Mouse (Mus musculus) kidney, adult 9 months (tissue): ENCODE data around the gene 1700001P01Rik.
A peak's percentile ranks its signal among the peaks of the same experiment; 100 is the strongest.

Experiments used
- DNase-seq: peaks from one replicate; pipeline ENCODE4 v3.0.0; 2022

1700001P01Rik gene

DNA sequence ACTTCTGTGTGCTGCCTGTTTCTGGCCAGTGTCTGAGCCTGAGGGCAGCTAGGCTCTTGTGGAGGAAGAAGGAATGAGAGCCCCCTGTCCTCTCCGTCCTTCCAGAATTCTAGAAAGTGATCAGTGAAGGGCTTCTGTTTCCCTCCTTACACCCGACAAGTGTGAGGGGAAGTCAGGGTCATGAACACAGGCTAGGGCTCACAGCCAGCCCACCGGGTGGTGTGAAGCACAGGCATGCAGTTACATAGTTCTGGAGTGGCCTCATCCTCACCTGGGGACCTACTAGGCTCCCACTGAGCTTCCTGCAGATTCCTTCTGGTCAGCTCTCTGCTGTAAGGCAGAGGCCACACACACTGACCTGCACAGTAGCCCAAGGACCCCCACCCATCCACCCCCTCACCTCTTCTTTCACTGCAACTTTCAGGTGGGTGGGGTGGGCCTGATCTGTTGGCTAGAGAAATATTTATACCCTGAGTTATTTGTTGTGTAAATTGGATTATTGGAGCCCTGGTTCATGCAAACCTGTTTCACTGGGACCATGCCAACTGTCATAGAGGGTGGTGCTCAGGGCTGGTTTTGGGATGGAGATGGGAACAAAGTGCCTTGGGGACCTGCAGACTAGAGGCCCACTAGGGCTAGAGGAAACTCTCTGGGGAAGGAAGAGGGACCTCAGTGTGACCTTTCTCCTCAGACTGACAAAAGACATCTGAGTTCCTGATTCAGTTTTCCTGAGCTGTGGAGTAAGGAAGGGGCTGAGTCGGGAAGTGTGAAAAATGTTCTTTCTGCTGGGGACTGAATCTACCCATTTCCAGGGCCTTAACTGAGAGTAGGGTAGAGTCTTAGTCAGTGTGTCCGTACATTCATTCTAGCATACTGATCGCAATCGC is 33.8 kb upstream of the 1700001P01Rik start:
- DNase-seq = peak; percentile 50

DNA sequence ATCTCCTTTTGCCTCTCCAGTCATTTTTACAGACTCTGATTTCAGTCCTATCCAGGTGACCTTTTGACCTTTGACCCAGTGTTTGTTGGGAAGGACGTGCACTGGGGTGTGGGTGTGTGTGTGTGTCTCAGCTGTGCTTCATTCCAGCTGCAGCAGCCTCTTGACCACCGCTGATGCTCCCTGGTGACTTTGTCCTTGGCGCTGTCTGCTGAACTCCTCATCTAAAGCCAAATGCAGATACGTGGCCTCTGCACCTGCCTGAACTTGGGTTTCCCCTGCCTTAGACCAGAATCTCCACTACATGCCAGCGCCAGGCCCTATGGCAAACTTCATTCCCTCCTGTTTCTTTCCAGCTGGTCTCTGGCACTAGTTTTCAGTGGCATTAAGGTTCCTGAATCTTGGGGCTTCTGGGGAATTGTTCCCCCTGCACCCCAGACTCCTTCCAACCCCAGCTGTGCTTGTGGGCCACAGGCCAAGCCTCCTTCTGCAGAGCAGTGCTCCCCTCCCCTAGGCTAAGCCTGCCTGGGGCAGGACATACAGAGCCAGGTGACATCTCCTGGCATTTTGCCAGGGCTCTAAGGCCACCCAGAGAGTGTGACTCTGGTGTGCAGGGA is 33.0 kb upstream of the 1700001P01Rik start:
- peak; percentile 72 for DNase-seq

DNA sequence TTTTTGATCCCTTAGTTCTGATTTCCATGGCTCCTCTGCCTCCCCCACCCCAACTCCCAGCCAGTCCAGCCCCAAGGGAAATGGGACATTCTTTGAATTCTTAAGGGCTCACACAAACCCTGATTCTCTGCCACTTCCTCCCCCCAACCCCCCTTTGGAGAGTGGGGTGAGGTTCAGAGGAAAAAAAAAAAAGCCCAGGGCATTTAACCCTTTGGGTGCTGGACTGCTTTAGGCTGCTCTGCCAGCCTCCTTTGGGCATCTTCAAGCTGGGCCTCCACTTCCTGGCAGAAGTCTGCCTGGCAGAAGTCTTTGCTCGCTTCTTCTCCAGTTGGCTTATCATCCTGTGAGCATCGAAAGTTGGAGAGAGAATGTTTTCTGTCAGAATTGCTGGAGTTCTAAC is 32.4 kb upstream of the 1700001P01Rik start:
- DNase-seq = peak; percentile 74

DNA sequence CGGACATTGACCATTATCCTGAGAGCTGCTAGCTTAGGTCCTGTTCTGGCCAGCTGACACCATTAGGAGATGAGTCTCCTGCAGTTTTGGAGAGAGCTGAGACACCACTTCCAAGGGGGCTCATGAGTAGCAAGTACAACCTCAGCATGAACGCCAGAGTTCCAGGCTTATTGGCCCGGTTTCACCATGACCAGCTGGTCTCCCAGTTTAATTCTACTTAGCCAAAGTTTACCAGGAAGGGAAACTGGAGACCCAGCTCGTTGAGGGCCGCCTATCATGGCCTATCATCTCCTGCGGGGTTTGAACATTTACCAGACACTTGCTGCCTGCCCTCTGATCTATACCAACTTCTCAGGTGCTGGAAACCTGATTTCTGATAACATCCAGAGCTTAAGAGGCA is 31.9 kb upstream of the 1700001P01Rik start:
- DNase-seq = peak; percentile 40

DNA sequence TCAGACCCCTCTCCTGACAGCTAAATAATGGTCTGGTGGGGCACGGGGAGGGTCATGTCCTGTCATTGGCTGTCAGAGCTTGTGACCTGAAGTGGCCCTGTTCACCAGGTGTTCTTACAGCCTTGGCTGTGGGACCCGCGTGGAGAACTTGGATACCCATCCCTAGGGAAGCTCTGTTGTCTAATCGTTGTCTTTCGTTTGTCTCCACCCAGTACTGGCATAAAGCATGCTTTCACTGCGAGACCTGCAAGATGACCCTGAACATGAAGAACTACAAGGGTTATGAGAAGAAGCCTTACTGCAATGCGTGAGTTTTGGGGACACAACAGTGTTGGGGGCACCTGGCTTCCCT is 30.9 kb upstream of the 1700001P01Rik start:
- peak; percentile 18 for DNase-seq

DNA sequence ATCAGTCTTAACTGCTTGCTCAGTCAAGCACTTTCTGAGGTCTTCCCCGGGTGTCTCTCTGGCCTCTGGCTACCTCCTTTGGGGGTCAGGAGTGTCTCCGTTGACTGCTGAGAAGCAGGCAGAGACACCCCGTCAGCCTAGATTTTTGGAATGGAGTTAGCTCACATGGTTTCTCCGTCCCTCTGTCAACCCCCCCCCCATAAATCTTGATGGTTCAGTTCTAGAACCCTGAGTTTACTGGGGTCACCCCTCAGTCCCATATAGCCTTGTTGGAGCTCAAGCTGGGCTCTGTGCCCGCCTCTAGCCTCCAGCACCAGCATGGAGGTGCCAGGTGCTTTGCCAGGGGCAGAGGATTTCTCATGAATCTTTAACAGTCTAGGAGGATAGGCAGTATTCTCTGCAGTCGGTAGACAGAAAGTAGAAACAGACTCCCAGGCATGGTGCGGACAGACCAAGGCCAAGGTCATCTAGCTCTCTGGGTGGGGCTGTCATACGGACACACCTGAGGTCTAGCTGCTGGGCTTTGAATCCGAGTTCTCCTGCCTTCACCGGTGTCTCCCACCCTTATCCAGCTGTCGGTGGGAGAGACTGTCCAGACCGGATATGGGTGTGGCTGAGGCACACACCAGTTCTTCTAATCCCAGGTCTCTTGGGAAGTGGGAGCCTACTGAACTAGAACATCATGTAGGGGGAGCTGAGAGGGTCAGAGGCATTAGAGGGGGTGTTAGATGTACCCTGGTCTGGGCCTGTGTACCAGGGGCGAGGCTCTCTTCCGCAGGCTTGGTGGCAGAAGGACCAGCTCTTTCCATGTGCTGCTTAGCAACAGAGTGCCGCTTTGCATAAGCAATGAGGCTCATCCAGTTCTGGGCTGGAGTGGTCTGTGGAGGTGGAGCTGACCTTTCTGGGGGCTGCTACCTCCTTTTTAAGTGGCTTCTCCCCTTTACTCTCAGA is 30.2 kb upstream of the 1700001P01Rik start:
- peak; percentile 52 for DNase-seq

DNA sequence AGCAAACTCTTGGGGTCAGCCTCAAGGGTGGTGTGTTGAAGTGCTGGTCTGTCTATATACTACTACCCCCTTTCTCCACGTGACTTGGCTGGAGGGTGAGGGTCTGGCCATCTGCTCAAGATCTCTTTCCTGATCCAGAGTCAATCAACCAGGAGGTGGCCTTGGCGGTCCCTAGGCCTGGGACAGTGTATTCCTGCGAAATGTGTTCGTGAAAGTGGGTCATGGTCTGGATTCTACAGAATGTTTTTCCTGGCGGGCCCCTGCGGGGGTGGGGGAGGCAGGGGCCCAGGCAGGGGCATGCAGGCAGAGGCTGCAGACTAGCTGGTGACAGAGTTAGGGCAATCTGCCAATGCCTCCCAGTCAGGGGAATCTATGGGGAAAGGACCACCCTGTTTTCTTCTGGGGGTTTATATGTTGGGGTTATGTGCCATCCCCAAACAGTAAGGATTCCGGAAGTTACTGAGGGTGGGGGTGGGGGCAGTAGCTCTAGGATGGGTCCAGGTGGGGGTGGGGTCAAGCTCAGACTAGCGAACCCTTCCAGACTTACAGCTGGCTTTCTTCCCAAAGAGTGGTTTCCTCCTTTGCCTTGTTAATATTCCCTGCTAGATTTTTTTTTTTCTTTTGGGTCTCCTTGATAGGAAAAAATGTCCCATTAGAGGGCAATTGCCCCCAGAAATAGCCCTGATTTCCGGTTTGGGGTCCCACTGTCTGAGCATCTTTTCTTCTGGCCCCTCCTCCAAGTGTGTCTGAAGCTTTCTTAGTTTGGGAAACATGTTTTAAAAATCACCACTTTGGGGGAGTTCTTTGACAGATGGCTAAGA is 29.3 kb upstream of the 1700001P01Rik start:
- no peak for DNase-seq

DNA sequence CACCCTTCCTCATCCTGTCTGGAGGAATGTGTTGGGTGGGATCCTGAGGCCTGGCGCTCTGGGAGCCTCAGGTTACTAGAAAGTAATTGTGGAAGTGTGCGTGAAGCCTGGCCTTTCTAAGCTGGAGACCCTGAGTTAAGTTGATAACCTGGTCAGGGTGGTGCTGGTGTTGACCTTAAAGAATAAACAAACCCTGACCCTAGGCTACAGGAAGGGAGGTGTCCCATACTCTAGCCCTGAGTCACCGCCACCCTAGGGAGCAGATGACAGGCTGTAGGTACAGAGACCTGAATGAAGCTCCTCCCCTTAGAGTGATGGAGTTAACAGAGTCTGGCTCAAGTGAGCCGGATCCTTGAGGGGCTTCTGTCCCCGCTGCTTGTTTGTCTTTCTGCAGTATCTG is 28.1 kb upstream of the 1700001P01Rik start:
- no peak for DNase-seq

DNA sequence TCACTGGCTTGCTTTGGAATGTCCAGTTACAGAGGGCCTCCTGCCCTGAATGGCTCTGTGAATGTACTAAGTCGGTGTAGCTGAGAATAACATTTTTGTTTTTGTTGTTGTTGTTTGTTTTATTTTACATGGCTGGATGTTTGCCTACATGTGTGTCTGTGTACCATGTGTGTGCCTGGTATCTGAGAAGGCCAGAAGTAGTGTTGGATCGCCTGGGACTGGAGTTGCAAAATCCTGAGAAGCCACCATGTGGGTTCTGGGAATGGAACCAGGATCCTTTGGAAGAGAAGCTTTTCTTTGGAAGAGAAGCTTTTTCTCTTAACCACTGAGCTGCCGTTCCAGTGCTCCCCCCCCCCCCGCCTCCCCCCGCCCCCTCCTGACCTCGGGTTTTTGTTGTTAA is 26.8 kb upstream of the 1700001P01Rik start:
- no peak for DNase-seq

DNA sequence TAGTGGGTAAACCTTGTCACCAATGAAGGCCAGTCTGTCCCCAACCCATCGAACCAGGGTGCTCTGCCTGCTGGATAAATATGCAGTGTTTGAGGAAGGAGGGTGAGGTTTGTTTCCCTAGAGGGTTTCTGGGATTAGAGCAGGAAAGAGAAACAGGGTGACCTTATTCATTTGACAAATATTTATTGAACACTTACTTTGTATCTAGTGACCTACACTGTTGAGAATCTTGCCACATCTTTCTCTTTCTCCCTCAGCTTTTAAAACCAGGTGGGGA is 26.4 kb upstream of the 1700001P01Rik start:
- no peak for DNase-seq

DNA sequence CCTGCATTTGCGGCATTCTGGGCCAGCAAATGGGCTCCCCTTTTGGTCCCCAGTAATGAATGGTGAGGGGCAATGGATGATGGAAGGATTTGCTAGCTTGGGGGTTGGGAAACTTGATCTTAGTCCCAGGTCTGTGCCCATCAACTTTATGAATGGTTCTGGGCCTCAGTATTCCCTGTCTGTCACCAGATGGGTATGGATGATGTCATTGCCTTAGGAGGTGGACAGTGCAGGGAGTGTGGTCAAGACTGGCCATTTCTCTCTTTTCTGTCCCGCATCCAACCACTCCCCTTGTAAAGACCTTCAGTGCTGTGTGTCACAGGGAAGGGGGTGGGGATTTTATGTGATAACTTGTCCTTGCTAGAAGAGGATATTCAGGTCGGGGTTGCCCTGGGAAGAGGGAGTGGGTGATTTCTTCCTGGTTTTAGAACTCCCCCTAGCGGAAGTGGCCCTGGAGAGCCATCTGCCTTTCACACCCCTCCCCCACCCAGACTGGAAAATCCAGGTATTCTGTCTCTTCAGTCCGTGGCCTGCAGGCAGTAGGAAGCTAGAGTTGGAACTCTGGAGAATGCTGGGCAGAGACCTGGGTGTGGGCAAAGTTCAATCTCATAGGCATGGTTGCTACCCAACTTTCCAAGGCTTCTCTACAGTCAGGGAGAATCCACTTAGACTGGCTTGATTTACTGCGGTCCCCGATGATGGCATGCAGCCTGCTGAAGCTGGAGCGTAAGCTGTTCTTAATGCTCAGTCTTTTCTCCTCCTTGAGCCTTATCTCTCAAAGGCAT is 25.9 kb upstream of the 1700001P01Rik start:
- peak; percentile 87 for DNase-seq

DNA sequence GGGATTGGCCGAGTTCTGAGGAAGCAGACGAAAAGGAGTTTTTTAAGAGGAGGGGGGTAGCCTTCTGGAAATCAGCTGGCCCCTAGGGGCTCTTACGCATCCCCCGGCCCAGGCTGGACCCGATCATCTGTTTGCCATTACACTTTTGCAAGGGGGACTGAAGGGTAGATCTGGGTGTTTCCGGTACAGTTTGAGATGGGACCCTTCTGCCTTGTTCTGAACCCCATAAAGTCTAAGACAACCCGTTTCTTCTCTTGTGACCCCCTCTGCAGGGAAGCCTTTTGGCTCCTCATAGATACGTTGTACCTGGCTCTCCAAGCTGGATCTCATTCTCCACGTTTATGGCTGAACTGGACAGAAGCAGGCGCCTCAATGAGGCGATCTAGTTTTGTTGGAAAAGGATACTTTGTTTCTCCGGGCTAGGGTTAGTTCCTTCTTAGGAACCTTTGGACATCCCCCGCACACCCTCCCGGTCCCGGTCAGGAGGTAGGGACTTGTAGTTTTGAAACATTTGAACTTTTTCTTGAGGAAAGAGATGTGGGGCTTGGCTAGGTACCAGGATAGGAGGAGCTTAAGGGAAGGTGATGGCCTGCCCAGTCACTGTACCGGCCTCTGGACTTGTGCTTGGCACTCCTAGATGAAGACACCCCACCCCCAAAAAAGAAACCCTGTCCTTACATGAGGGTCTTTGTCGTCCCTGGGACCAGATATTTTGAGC is 25.1 kb upstream of the 1700001P01Rik start:
- DNase-seq = peak; percentile 94

DNA sequence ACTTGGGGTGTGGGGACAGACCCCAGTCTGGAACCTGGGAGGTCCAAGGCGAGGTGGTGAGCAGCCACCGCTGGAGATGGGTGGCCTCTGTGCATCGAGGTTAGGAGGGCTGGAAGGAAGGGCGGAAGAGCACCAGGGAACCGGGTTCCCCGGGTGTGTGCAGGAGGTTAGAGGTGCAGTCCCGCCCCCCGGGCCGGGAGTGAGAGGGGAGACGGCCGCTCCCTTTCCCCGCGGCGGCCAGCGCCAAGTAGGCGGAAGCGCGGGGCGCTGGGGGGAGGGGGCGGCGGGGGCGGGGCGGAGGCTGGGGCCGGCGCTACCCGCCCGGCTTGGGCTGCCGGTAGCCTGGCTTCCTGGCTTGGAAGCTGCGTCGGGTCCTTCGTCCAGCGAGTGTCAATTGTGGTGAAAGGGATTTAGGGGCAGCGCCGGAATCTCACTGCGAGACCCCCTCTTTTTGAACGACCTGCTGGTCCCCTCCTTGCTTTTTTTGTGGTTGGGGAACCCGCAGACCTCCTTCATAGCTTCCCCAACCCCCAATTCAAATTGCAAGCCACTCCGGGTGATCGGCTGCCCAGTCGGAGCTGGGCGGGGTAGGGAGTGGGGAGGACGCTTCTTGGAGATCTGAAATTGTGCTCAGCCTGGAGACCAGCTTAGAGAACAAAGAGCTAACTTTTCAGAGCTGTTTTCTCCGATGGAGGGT is 24.4 kb upstream of the 1700001P01Rik start:
- peak; percentile 85 for DNase-seq

DNA sequence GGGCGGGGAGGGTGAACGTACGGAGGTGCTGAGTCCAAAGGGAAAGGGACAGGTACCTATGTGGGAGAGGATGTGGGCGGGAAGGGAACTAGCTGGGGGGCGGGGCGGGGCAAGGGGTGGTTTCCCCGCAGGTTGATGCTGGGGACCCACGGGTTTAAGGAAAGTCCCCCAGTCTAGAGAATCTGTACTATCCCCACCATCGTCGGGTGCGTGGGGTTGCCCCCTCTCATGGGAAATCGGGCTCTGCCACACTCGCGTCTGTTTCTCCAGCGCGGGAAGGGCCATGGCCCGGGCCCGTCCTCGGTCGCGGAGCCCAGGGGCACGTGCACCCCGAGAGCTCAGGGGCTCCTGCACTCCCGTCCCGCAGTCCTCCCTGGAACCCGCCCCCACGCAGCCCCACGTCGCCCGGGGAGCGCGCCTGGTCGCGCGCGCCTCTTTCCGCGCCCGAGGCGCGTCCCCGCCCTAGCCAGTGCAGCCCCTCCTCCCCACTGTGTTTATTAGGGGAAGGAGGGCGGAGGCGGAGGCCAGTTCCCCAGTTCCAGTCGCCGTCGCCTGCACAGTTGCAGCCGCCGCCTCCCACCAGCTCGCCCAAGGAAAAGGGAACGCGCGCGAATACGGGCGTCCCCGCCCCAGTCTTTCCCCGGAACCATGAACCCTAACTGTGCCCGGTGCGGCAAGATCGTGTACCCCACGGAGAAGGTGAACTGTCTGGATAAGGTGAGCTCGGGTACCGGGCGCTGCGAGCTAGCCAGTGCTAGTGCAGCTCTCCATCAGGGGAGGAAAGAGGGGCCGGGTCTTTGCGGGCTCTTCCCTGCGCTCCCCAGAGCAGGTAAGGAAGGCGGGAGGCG is 23.7 kb upstream of the 1700001P01Rik start:
- peak; percentile 89 for DNase-seq

DNA sequence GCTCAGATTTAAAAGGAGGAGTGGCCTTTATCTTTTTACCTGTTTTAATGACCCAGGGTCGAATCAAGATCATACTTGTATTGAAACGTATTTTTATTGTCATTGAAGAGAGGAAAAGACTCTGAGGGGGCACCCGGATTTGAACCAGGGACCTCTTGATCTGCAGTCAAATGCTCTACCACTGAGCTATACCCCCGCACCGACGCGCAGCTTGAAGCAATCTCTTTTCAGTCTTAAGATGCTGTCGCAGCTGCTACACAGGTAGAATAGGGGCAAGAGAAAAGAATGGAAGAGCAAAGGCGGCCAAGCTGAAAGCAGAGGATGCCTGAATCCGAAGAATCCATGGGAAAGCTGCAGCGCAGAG is 23.0 kb upstream of the 1700001P01Rik start, which contains the start of gene Lasp1:
Gene Lasp1, plus strand, starts transcription at position 219 of the 364 bp plus-strand sequence.
- DNase-seq = peak; percentile 90

DNA sequence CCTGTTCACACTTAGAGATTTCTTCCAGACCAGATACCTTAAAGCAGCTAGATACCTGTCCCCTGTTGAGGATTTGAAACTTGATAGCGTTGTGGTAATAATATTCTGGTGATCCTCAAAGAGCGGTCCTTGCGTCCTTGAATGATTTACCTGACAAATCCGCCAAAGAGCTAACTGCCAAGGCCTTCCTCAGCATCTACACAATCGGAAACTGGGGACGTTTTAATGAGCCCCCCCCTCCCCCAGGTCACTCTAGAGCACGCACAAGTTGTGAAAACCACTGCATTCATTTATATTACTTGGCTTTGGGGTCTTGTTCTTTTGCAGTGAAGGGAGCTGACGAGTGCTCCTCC is 22.3 kb upstream of the 1700001P01Rik start:
- DNase-seq = no peak

DNA sequence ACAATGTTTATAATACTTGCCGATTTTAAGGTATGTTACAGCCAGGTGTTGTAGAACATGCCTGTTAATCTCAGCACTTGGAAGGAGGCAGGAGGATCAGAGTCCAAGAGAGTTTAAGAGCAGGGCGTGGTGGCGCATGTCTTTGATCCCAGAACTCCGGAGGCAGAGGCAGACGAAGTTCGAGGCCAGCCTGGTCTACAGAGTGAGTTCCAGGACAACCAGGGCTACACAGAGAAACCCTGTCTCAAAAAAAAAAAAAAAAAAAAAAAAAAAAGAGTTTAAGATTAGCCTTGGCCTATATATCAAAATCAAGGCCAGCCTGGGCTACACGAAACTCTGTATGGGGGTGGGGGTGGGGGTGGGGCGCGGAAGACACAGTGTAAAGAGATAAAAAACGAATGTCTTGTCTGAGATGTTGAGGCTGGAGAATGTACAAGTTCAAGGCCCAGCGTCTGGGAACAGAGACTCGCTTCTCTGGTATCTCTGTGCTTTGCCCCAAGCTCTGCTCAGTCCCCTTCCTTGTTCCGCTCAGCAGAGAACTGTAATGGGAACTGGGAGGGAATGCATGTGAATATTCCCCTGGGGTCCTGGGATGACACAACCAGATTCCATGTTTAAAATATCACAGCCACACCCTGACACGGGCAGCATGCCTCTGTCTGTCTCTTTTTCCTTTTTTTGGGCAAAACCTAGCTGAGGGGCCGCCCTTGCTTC is 21.8 kb upstream of the 1700001P01Rik start:
- DNase-seq = no peak

DNA sequence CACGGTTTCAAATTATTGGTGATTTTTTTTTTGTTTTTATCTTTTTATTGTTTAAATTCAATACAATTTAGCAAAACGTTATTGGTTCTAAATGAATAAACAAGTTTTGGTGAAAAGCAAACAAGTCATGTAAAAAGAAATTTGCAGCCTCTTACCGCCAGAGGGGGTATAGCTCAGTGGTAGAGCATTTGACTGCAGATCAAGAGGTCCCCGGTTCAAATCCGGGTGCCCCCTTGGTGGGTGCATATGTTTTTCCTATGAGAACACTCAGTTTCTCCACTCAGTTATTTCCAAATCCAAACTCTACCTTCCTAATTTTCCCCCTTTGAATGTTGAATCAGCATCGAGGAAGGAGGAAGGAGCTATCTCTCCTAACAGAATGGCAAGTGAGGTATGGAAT is 21.2 kb upstream of the 1700001P01Rik start:
- peak; percentile 82 for DNase-seq

DNA sequence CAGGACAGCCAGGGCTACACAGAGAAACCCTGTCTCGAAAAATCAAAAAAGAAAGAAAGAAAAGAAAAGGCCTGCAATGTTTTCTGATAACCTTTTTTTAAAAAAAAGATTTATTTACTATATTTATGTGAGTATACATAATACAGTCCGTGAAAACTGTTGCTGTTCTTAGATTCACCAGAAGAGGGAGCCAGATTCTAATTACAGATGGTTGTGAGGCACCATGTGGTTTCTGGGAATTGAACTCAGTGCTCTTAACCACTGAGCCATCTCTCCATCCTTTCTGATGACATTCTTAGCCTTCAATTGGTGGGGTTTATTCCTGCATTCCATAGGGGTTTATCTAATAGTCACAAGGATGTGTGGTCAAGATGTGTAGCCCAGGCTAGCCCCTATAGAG is 17.4 kb upstream of the 1700001P01Rik start:
- peak; percentile 84 for DNase-seq
